Mouse (Mus musculus) cerebellum, postnatal 14 days (tissue): Measurements from ENCODE around the gene Fgfr1op2.

Source experiments
- DNase-seq, 2 experiments: peaks; one replicate each; pipeline ENCODE4 v3.0.0; 2021; ENCODE audit warnings: mixed read lengths in 2 of 2

The Fgfr1op2 gene

DNA sequence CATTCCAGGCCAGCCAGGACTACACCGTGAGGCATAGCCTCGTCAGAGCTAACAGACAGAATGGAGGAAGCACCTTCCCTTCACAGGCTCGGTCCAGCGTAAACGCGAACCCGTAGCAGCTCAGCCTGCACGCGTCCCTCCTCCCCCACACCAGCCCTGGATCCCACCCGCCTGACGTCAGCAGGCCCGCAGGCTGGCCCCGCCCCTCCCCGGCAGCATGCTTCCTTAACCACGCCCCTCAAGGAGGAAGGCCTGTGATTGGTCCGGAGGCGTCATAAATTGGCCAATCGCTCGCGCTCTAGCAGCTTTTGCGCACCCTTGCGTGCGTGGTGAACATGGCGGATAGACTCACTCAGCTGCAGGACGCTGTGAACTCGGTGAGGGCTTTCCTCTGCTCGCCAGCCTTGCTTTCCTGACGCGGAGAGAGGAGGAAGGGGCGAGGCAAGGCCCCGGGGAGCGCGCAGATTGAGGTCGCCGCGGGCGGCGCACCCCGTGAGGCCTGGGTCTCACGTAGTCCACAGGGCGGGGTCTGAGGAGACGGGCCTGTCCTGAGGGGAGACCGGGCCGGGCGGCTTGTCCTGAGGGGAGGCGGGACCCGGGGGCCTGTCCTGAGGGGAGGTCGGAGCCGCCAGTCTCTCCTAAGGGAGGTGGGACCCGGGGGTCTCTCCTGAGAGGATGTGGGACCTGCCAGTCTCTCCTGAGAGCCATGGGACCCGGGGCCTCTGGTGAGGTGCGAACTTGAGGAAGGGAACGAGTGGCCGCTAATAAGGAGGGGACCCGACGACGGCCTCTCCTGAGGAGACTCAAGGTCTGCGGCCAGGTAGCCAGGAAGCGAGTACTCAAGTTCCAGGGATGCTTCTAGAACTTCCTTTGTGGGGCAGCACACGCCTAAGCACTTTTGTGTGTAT is 65.5 kb downstream of the Fgfr1op2 start, which contains the start of the genes Med21 and Tm7sf3:
Med21 (plus strand) TSS at position 272 of the 908 bp plus-strand sequence.
Tm7sf3 (minus strand) TSS at position 549 of the 908 bp plus-strand sequence.
- DNase-seq: peak; percentile 99

GRCm38 (mm10) chr6:146643184-146643570 is 66.2 kb downstream of the Fgfr1op2 start:
- DNase-seq: peak in 1 of 2 experiments; percentile 10
